Mouse (Mus musculus) embryonic facial prominence, embryonic 14.5 days (tissue): Measurements from ENCODE around the gene Nav2. TPM values are rescaled to one million over a fixed set of nuclear protein-coding genes. Genes with fewer than 3 reads are reported as not detected.
A peak's percentile ranks its signal among the peaks of the same experiment; 100 is the strongest.

Experiments used
- ATAC-seq: fragments of 200-750 bp; cut with Nextera tagmentation; 2 replicates; pipeline ENCODE4 v1.8.0; 2017; ENCODE audit warnings: low read depth, moderate number of reproducible peaks, moderate TSS enrichment
- DNase-seq: peaks from one replicate; pipeline ENCODE4 v3.0.0-alpha.2; 2015; ENCODE audit warnings: low spot score
- H3K27ac ChIP-seq: fragments of 300-500 bp; sonication (generic); replicated peaks from 2 replicates; pipeline ENCODE4 v1.5.1; 2014; ENCODE audit warnings: low read depth, mild to moderate bottlenecking, low read length, moderate library complexity
- H3K27me3 ChIP-seq: fragments of 300-500 bp; sonication (generic); replicated peaks from 2 replicates; pipeline ENCODE4 v1.6.1; 2014; ENCODE audit warnings: low read length; ENCODE audit not compliant: control insufficient read depth, insufficient read depth
- H3K36me3 ChIP-seq: fragments of 300-500 bp; sonication (generic); 2 replicates; pipeline ENCODE4 v1.6.1; 2014; ENCODE audit warnings: low read length, mixed read lengths; ENCODE audit not compliant: control insufficient read depth, insufficient read depth
- H3K4me1 ChIP-seq: fragments of 300-500 bp; sonication (generic); 2 replicates; pipeline ENCODE4 v1.6.1; 2014; ENCODE audit warnings: antibody characterized with exemption, low read length; ENCODE audit not compliant: control insufficient read depth, insufficient read depth
- H3K4me2 ChIP-seq: fragments of 300-500 bp; sonication (generic); 2 replicates; pipeline ENCODE4 v1.6.1; 2014; ENCODE audit warnings: low read depth, mild to moderate bottlenecking, low read length, moderate library complexity, mixed read lengths
- H3K4me3 ChIP-seq: fragments of 300-500 bp; sonication (generic); 2 replicates; pipeline ENCODE4 v1.5.1; 2014; ENCODE audit warnings: low read depth, mild to moderate bottlenecking, low read length
- H3K9ac ChIP-seq: fragments of 300-500 bp; sonication (generic); 2 replicates; pipeline ENCODE4 v1.6.1; 2014; ENCODE audit warnings: low read depth, mild to moderate bottlenecking, low read length, moderate library complexity, mixed read lengths
- H3K9me3 ChIP-seq: fragments of 300-500 bp; sonication (generic); 2 replicates; pipeline ENCODE4 v1.6.1; 2016; ENCODE audit warnings: low read length; ENCODE audit not compliant: control insufficient read depth
- whole genome bisulfite sequencing: fragments of 180-500 bp; shearing (Covaris S2); extraction: QIAGEN DNeasy Blood & Tissue Kit; methylation state at CpG from one replicate; pipeline ENCODE4 v1.1.7; 2014; 5-methylcytosine and 5-hydroxymethylcytosine counted together
- polyA plus RNA-seq: library from polyadenylated mRNA; unstranded; fragments of >200 nt; fragmentation: Nextera tagmentation; extraction: Ambion mirVana; gene quantifications from 2 replicates; pipeline ENCODE4 v1.2.1, GENCODE M21; 2014

Nav2 gene
- polyA plus RNA-seq, 1 experiment from 2014 or later, result 13.5 TPM

- H3K9me3 ChIP-seq, result no peaks in the 10 kb centered on the region
- ATAC-seq (no peak), DNase-seq (no peak)
- 71% methylated on average over 4 of the region's 4 CpGs for whole genome bisulfite sequencing
- H3K4me2 ChIP-seq, result no peak overlapping the region
- no peaks in the 10 kb centered on the region for H3K36me3 ChIP-seq
- H3K27ac ChIP-seq, result no peak overlapping the region
- peaks cover 2% of the 10 kb centered on the region; the same call in 1 of the 2 replicates for H3K4me1 ChIP-seq
- H3K9ac ChIP-seq, result no peak overlapping the region
- no peak overlapping the region for H3K4me3 ChIP-seq
- H3K27me3 ChIP-seq, result no peaks in the 10 kb centered on the region; the same call in 1 of the 2 replicates
These were observed 281.9 kb downstream of the Nav2 start for GRCm38 (mm10) chr7:49190231-49190985.

GRCm38 (mm10) chr7:49191081-49191678 lies 282.7 kb downstream of the Nav2 start:
- H3K4me1 ChIP-seq, result peaks cover 2% of the 10 kb centered on the region; the same call in 1 of the 2 replicates
- no peaks in the 10 kb centered on the region for H3K36me3 ChIP-seq
- no peak overlapping the region for H3K4me2 ChIP-seq
- no peak overlapping the region for H3K27ac ChIP-seq
- 52% methylated on average over 7 of the region's 7 CpGs for WGBS
- H3K9ac ChIP-seq, result no peak overlapping the region
- no peak for DNase-seq
- no peaks in the 10 kb centered on the region for H3K9me3 ChIP-seq
- peak; percentile 54; the same call in 1 of the 2 replicates for ATAC-seq
- H3K4me3 ChIP-seq, result no peak overlapping the region
- no peaks in the 10 kb centered on the region; the same call in 1 of the 2 replicates for H3K27me3 ChIP-seq

GRCm38 (mm10) chr7:49192061-49192695 lies 283.7 kb downstream of the Nav2 start:
- Histone ChIP-seq H3K4me1 (0 out of 2 replicates have a peak, but pooled peaks cover 2% of the 10 kb centered on the region), H3K9me3 (no peaks in the 10 kb centered on the region), H3K9ac (no peak overlapping the region), H3K27ac (no peak overlapping the region), H3K4me3 (no peak overlapping the region), H3K4me2 (no peak overlapping the region), H3K36me3 (no peaks in the 10 kb centered on the region), H3K27me3 (no peaks in the 10 kb centered on the region; the same call in 1 of the 2 replicates)
- DNase-seq (no peak), ATAC-seq (no peak)
- WGBS, result 90% methylated on average over 2 of the region's 2 CpGs

- no peaks in the 10 kb centered on the region; the same call in 1 of the 2 replicates for H3K27me3 ChIP-seq
- no peaks in the 10 kb centered on the region for H3K9me3 ChIP-seq
- H3K4me1 ChIP-seq, result no peaks in the 10 kb centered on the region
- H3K9ac ChIP-seq, result no peak overlapping the region
- DNase-seq, result no peak
- H3K36me3 ChIP-seq, result no peaks in the 10 kb centered on the region
- no peak for ATAC-seq
- no peak overlapping the region for H3K4me3 ChIP-seq
- no peak overlapping the region for H3K27ac ChIP-seq
- H3K4me2 ChIP-seq, result no peak overlapping the region
- 43% methylated on average over 5 of the region's 5 CpGs for WGBS
These were observed 287.2 kb downstream of the Nav2 start for GRCm38 (mm10) chr7:49195711-49196147.

- ATAC-seq (no peak), DNase-seq (no peak)
- Histone ChIP-seq H3K27me3 (no peaks in the 10 kb centered on the region), H3K9me3 (no peaks in the 10 kb centered on the region), H3K4me3 (no peak overlapping the region), H3K27ac (no peak overlapping the region), H3K36me3 (no peaks in the 10 kb centered on the region), H3K4me1 (no peaks in the 10 kb centered on the region; the same call in 1 of the 2 replicates), H3K9ac (no peak overlapping the region), H3K4me2 (no peak overlapping the region)
- WGBS, result 51% methylated on average over 6 of the region's 6 CpGs
These were observed 290.9 kb downstream of the Nav2 start for GRCm38 (mm10) chr7:49199366-49199765.

GRCm38 (mm10) chr7:49200270-49200669 lies 291.8 kb downstream of the Nav2 start:
- no peak for ATAC-seq
- Histone ChIP-seq H3K4me3 (no peak overlapping the region), H3K36me3 (no peaks in the 10 kb centered on the region), H3K9ac (no peak overlapping the region), H3K9me3 (no peaks in the 10 kb centered on the region), H3K27ac (no peak overlapping the region), H3K27me3 (no peaks in the 10 kb centered on the region), H3K4me1 (no peaks in the 10 kb centered on the region; the same call in 1 of the 2 replicates), H3K4me2 (no peak overlapping the region)
- DNase-seq, result no peak
- 85% methylated on average over 6 of the region's 6 CpGs for WGBS

GRCm38 (mm10) chr7:49202971-49203370 lies 294.5 kb downstream of the Nav2 start:
- no peak overlapping the region for H3K4me2 ChIP-seq
- WGBS, result 53% methylated on average over 4 of the region's 4 CpGs
- ATAC-seq, result peak; percentile 30; the same call in 1 of the 2 replicates

GRCm38 (mm10) chr7:49204856-49205255 lies 296.3 kb downstream of the Nav2 start:
- DNase-seq (no peak), ATAC-seq (no peak)
- no peak overlapping the region for H3K27ac ChIP-seq
- H3K4me1 ChIP-seq, result no peaks in the 10 kb centered on the region; the same call in 1 of the 2 replicates
- H3K36me3 ChIP-seq, result no peaks in the 10 kb centered on the region
- H3K4me3 ChIP-seq, result no peak overlapping the region
- no peak overlapping the region for H3K4me2 ChIP-seq
- no peaks in the 10 kb centered on the region for H3K27me3 ChIP-seq
- no peak overlapping the region for H3K9ac ChIP-seq
- WGBS, result 96% methylated on average over 3 of the region's 3 CpGs
- no peaks in the 10 kb centered on the region for H3K9me3 ChIP-seq

More at GRCm38 (mm10) chr7:49202971-49203370, 294.5 kb downstream of the Nav2 start:
- Histone ChIP-seq H3K36me3 (no peaks in the 10 kb centered on the region), H3K27ac (no peak overlapping the region), H3K4me1 (no peaks in the 10 kb centered on the region; the same call in 1 of the 2 replicates), H3K27me3 (no peaks in the 10 kb centered on the region), H3K9ac (no peak overlapping the region), H3K9me3 (no peaks in the 10 kb centered on the region), H3K4me3 (no peak overlapping the region)
- peak; percentile 48 for DNase-seq
